Mouse (Mus musculus): ENCODE results near the gene Gm7735. TPM values are rescaled to one million over a fixed set of nuclear protein-coding genes. Genes with fewer than 3 reads are reported as not detected.
"Not testable (repeated sequence)": the region's sequence is repeated elsewhere in the genome, so short reads cannot be mapped to it uniquely, and the experiment has no call there.

Gene Gm7735
- not detected in 2 replicates for polyA plus RNA-seq (2012; rRNA removed)

- not testable (repeated sequence) for DNase-seq (ENCODE audit: low spot score)
These were observed at the start of gene Gm7735 for GRCm38 (mm10) chr16:89169190-89169589. Gene Gm7735, plus strand, starts transcription at chr16:89169490.

GRCm38 (mm10) chr16:89140551-89140950, 28.7 kb upstream of the Gm7735 start, which contains the start of gene Gm6358:
Gene Gm6358, plus strand, starts transcription at chr16:89140851.
- no peak for DNase-seq (ENCODE audit: low spot score)

DNA sequence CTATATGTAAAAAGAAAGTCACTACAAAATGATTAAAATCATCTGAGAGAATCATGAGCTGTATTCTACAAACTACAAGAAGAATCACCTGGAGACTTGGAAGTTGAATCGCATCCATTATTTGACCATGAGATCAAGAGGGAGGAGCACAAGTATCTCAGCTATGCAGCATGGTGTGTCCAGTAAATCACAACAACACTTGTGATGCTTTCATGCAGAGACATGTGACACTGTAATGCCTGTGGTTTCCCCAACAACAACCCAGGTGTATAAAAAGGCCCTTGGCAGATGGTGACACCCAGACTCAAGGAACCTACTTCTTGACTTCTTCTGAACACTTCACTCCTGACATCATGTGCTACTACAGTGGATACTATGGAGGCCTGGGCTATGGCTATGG, 18.5 kb upstream of the Gm7735 start, which contains the start of gene Gm10061:
Gene Gm10061, plus strand, starts transcription at position 301 of the 400 bp plus-strand sequence.
- no peak for DNase-seq (ENCODE audit: low spot score)

GRCm38 (mm10) chr16:89157652-89158051, 11.6 kb upstream of the Gm7735 start, which contains the start of gene Gm9789:
Gene Gm9789, plus strand, starts transcription at chr16:89157952.
- DNase-seq (ENCODE audit: low spot score): no peak

DNA sequence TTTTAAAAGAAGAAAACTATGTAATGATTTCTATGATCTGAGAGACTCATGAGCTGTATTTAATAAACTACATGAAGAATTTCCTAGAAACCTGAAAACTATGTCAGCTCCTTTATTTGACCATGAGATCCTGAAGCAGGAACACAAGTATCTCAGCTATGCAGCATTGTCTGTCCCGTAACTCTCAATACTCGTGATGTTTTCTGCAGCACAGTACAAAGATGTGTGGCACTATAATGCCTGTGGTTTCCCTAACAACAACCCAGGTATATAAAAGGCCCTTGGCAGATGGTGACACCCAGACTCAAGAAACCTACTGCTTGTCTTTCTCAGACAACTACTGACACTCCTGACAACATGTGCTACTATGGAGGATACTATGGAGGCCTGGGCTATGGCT, 5.1 kb downstream of the Gm7735 start, which contains the start of gene 1110057P08Rik:
Gene 1110057P08Rik, plus strand, starts transcription at position 301 of the 400 bp plus-strand sequence.
- DNase-seq (ENCODE audit: low spot score): no peak

DNA sequence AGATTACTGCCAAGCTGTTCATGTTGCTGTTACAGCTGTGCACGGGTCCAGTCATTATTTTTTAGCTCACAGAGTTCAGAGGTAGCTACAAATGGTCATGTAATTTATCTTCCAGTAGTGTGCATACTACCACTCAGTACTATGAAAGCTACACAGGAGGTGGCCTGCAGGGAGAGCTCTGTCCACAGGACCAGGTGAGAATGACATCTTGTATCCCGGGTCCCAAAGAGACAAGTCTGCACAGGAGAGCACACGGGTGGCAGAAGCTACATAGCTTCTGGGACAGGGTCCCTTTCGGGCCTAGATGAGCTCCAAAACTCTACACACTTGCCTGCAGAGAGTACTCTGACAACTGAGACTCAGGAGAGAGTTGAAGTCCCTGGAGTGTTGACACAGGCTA, 19.3 kb downstream of the Gm7735 start:
- DNase-seq (ENCODE audit: low spot score): no peak

DNA sequence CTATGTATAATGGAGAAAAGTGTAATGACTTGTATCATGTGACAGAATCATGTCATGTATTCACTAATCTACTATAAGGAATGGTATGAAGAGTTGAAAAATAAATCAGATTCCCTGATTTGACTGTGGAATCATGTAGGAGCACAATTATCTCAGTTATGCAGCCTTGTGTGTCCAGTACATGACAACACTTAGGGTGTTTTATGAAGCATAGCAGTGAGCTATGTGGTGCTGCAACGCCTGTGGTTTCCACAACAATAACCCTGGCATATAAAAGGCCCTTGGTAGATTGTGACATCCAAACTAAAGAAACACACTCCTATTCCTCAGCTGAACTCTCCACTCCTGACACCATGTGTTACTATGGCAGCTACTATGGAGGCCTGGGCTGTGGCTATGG, 36.3 kb downstream of the Gm7735 start, which contains the start of gene Krtap20-2:
Gene Krtap20-2, plus strand, starts transcription at position 301 of the 400 bp plus-strand sequence.
- DNase-seq (ENCODE audit: low spot score): no peak

Other genes starting within 250 kb of the Gm7735 start
- not detected in 2 replicates for gene Krtap19-9b, start 237.2 kb upstream of the Gm7735 start, polyA plus RNA-seq (2012; rRNA removed)
- gene Krtap16-3, start 206.6 kb upstream of the Gm7735 start, polyA plus RNA-seq (2012; rRNA removed): not detected in 2 replicates
- gene Krtap22-2, start 158.7 kb upstream of the Gm7735 start, polyA plus RNA-seq (2012; rRNA removed): not detected in 2 replicates
- not detected in 2 replicates for gene Gm10229, start 154.2 kb upstream of the Gm7735 start, polyA plus RNA-seq (2012; rRNA removed)
- gene Krtap6-1, start 137.8 kb upstream of the Gm7735 start, polyA plus RNA-seq (2012; rRNA removed): not detected in 2 replicates
- gene Gm10228, start 128.0 kb upstream of the Gm7735 start, polyA plus RNA-seq (2012; rRNA removed): not detected in 2 replicates
- not detected in 2 replicates for gene Krtap6-5, start 121.6 kb upstream of the Gm7735 start, polyA plus RNA-seq (2012; rRNA removed)
- gene 1110025L11Rik, start 105.5 kb upstream of the Gm7735 start, polyA plus RNA-seq (2012; rRNA removed): not detected in 2 replicates
- gene Krtap6-3, start 85.5 kb upstream of the Gm7735 start, polyA plus RNA-seq (2012; rRNA removed): not detected in 2 replicates
- not detected in 2 replicates for gene Gm6358, start 28.6 kb upstream of the Gm7735 start, polyA plus RNA-seq (2012; rRNA removed)
- not detected in 2 replicates for gene Gm10061, start 18.4 kb upstream of the Gm7735 start, polyA plus RNA-seq (2012; rRNA removed)
- not detected in 2 replicates for gene Gm9789, start 11.5 kb upstream of the Gm7735 start, polyA plus RNA-seq (2012; rRNA removed)
- not detected in 2 replicates for gene 1110057P08Rik, start 5.2 kb downstream of the Gm7735 start, polyA plus RNA-seq (2012; rRNA removed)
- gene Krtap20-2, start 36.4 kb downstream of the Gm7735 start, polyA plus RNA-seq (2012; rRNA removed): not detected in 2 replicates
- gene Krtap21-1, start 234.4 kb downstream of the Gm7735 start, polyA plus RNA-seq (2012; rRNA removed): not detected in 2 replicates